In genomic region chr7:48898416-48898815, GRCm38 (mm10) we compare ENCODE assay signal across 24 mouse cellular contexts. TPM values are rescaled to one million over a fixed set of nuclear protein-coding genes. Genes with fewer than 3 reads are reported as not detected.
DNase-seq lines count a peak whose midpoint lies in the region; ATAC-seq and TF ChIP-seq lines count a peak whose summit lies in the region.
"Had no signal": no experiment of that assay in that cellular context is flagged by ENCODE, and none has a peak within 500 bp of the region (broad histone marks: within the 10 kb centered on the region; RNA-seq: fewer than 3 reads in every experiment).

No protein-coding gene starts in this region.

- H3K27ac ChIP-seq in heart, embryonic 13.5 days (replicated peaks): peak overlapping the region; percentile 51
- H3K27ac ChIP-seq in lung, embryonic 14.5 days (ENCODE audit: low read depth): peak overlapping the region; percentile 42; the same call in 1 of the 2 replicates
- H3K27ac ChIP-seq in intestine, embryonic 15.5 days: no peak overlapping the region
- H3K27ac ChIP-seq in midbrain, postnatal 0 days (ENCODE audit: low read depth, low read length): no peak overlapping the region
- H3K27ac ChIP-seq: hindbrain, embryonic 12.5 days; liver, embryonic 14.5 days; macrophage had no signal

- no peak overlapping the region for H3K4me2 ChIP-seq in heart, embryonic 13.5 days
- 0 out of 2 replicates have a peak overlapping the region, but pooled peaks have one; percentile 25 for H3K4me2 ChIP-seq in lung, embryonic 14.5 days
- H3K4me2 ChIP-seq in intestine, embryonic 15.5 days (replicated peaks): no peak overlapping the region
- no peak overlapping the region for H3K4me2 ChIP-seq in midbrain, postnatal 0 days (ENCODE audit: low read depth, low read length, poor library complexity, severe bottlenecking)
- H3K4me2 ChIP-seq: hindbrain, embryonic 12.5 days had no signal

- no peaks in the 10 kb centered on the region for H3K9me3 ChIP-seq in heart, embryonic 13.5 days
- H3K9me3 ChIP-seq in lung, embryonic 14.5 days (ENCODE audit: low read depth, low read length): no peaks in the 10 kb centered on the region
- no peaks in the 10 kb centered on the region for H3K9me3 ChIP-seq in intestine, embryonic 15.5 days
- H3K9me3 ChIP-seq in midbrain, postnatal 0 days (ENCODE audit: low read length): no peaks in the 10 kb centered on the region
- H3K9me3 ChIP-seq: G1E; hindbrain, embryonic 12.5 days; midbrain, embryonic 12.5 days; neural tube, embryonic 13.5 days had no signal

- intact Hi-C loops in heart, postnatal 10 days (cut with DNase I): no loop called here

- no peak for ATAC-seq in heart, embryonic 13.5 days (ENCODE audit: extremely low read depth, insufficient number of reproducible peaks, low FRiP score, low TSS enrichment)
- no peak for ATAC-seq in lung, embryonic 14.5 days (ENCODE audit: insufficient read depth)
- peak; percentile 58 for ATAC-seq in common myeloid progenitor, adult 5-6 weeks (replicated peaks; ENCODE audit: low read depth, poor library complexity, severe bottlenecking)
- ATAC-seq in intestine, embryonic 15.5 days: no peak
- ATAC-seq in midbrain, postnatal 0 days (ENCODE audit: low FRiP score): no peak
- ATAC-seq: forebrain, postnatal 0 days had no signal

- H3K4me1 ChIP-seq in heart, embryonic 13.5 days: peaks cover 69% of the 10 kb centered on the region
- 0 out of 2 replicates have a peak, but pooled peaks cover 11% of the 10 kb centered on the region for H3K4me1 ChIP-seq in lung, embryonic 14.5 days (ENCODE audit: insufficient read depth)
- H3K4me1 ChIP-seq in intestine, embryonic 15.5 days (replicated peaks): no peaks in the 10 kb centered on the region
- no peaks in the 10 kb centered on the region for H3K4me1 ChIP-seq in midbrain, postnatal 0 days (ENCODE audit: insufficient read depth, low read length)

- TF ChIP-seq CTCF in lung, embryonic 14.5 days (IDR thresholded peaks at IDR 0.05; ENCODE audit: low read depth): no peak
- no peak for TF ChIP-seq CTCF in midbrain, postnatal 0 days (IDR thresholded peaks at IDR 0.05)

- no peaks in the 10 kb centered on the region for H3K36me3 ChIP-seq in heart, embryonic 13.5 days
- H3K36me3 ChIP-seq in lung, embryonic 14.5 days (ENCODE audit: insufficient read depth): no peaks in the 10 kb centered on the region
- no peaks in the 10 kb centered on the region for H3K36me3 ChIP-seq in intestine, embryonic 15.5 days
- no peaks in the 10 kb centered on the region for H3K36me3 ChIP-seq in midbrain, postnatal 0 days (ENCODE audit: insufficient read depth, low read length)
- H3K36me3 ChIP-seq: G1E; hindbrain, embryonic 12.5 days; midbrain, embryonic 12.5 days; neural tube, embryonic 13.5 days had no signal

- 62% methylated on average over 9 of the region's 9 CpGs for WGBS in heart, embryonic 13.5 days
- WGBS in lung, embryonic 14.5 days: 42% methylated on average over 9 of the region's 9 CpGs
- WGBS in intestine, embryonic 15.5 days: 63% methylated on average over 9 of the region's 9 CpGs
- WGBS in midbrain, postnatal 0 days: 71% methylated on average over 9 of the region's 9 CpGs

- H3K27me3 ChIP-seq in heart, embryonic 13.5 days (replicated peaks): no peaks in the 10 kb centered on the region
- H3K27me3 ChIP-seq in lung, embryonic 14.5 days (ENCODE audit: insufficient read depth, low read length): no peaks in the 10 kb centered on the region
- H3K27me3 ChIP-seq in intestine, embryonic 15.5 days (replicated peaks): no peaks in the 10 kb centered on the region
- H3K27me3 ChIP-seq in midbrain, postnatal 0 days (ENCODE audit: insufficient read depth, low read length): peaks cover 10% of the 10 kb centered on the region; the same call in 1 of the 2 replicates

- no peak overlapping the region for H3K9ac ChIP-seq in heart, embryonic 13.5 days
- H3K9ac ChIP-seq in lung, embryonic 14.5 days: no peak overlapping the region
- H3K9ac ChIP-seq in intestine, embryonic 15.5 days: no peak overlapping the region
- H3K9ac ChIP-seq in midbrain, postnatal 0 days (replicated peaks; ENCODE audit: low read length, poor library complexity, severe bottlenecking): no peak overlapping the region
- H3K9ac ChIP-seq: forebrain, postnatal 0 days; hindbrain, embryonic 12.5 days; liver, embryonic 14.5 days; midbrain, embryonic 12.5 days; neural tube, embryonic 13.5 days had no signal

- no peak overlapping the region for H3K4me3 ChIP-seq in heart, embryonic 13.5 days
- H3K4me3 ChIP-seq in lung, embryonic 14.5 days (ENCODE audit: low read depth, low read length): no peak overlapping the region
- no peak overlapping the region for H3K4me3 ChIP-seq in intestine, embryonic 15.5 days (replicated peaks)
- H3K4me3 ChIP-seq in midbrain, postnatal 0 days (ENCODE audit: low read depth, low read length): no peak overlapping the region
- H3K4me3 ChIP-seq: hindbrain, embryonic 12.5 days; midbrain, embryonic 12.5 days; neural tube, embryonic 13.5 days had no signal

- DNase-seq in heart, postnatal 10 days: no peak
- DNase-seq in lung, embryonic 14.5 days: no peak
- DNase-seq in lung, postnatal 10 days: no peak
- peak; percentile 21 for DNase-seq in CD4-positive helper T cell, adult 2 months (ENCODE audit: low read depth, low spot score)
- DNase-seq in midbrain, postnatal 0 days (ENCODE audit: low spot score): no peak
- DNase-seq: adrenal gland, postnatal 25 days; cerebellum, adult 11 months; cerebellum, postnatal 14 days; embryo, embryonic 11 days; layer of hippocampus, postnatal 36 days; right cerebral cortex, adult 18-20 months; thymus, postnatal 4 days had no signal

RNA-seq across cellular contexts. Expression of gene Nav2, which starts 10.1 kb away (rescaled TPM):
- 25.3 and 26.1 TPM in 2 replicates for polyA plus RNA-seq in heart, embryonic 13.5 days (2015; fragmentation: Nextera tagmentation; extraction: Ambion mirVana)
- total RNA-seq in heart, postnatal 10 days (2021): 10 to 100 TPM; 79.7 to 82.1 TPM
- polyA plus RNA-seq in lung, embryonic 14.5 days (2014; fragmentation: Nextera tagmentation; extraction: Ambion mirVana): 19.7 and 20.2 TPM in 2 replicates
- 5.9 and 7.8 TPM in 2 replicates for total RNA-seq in common myeloid progenitor, adult 5-6 weeks (2017)
- 17.7 and 19.1 TPM in 2 replicates for polyA plus RNA-seq in intestine, embryonic 15.5 days (2015; fragmentation: Nextera tagmentation; extraction: Ambion mirVana)
- 53.8 and 67.5 TPM in 2 replicates for total RNA-seq in midbrain, postnatal 0 days (2014; rRNA removed)
- 12.4 and 18.3 TPM in 2 replicates for polyA plus RNA-seq in midbrain, postnatal 0 days (2015; fragmentation: Nextera tagmentation; extraction: Ambion mirVana)
- polyA plus RNA-seq: G1E had no signal

RNA-seq across cellular contexts. Expression of gene E2f8, which starts 17.0 kb away (rescaled TPM):
- polyA plus RNA-seq in heart, embryonic 13.5 days (2015; fragmentation: Nextera tagmentation; extraction: Ambion mirVana): 18.6 and 19.9 TPM in 2 replicates
- total RNA-seq in heart, postnatal 10 days (2021): 1 to 10 TPM; 4.7 to 4.8 TPM
- 26.0 and 27.8 TPM in 2 replicates for polyA plus RNA-seq in lung, embryonic 14.5 days (2014; fragmentation: Nextera tagmentation; extraction: Ambion mirVana)
- total RNA-seq in common myeloid progenitor, adult 5-6 weeks (2017): 35.6 and 46.1 TPM in 2 replicates
- polyA plus RNA-seq in intestine, embryonic 15.5 days (2015; fragmentation: Nextera tagmentation; extraction: Ambion mirVana): 22.3 and 23.5 TPM in 2 replicates
- total RNA-seq in midbrain, postnatal 0 days (2014; rRNA removed): 1.0 and 1.8 TPM in 2 replicates
- 0.53 and 0.70 TPM in 2 replicates for polyA plus RNA-seq in midbrain, postnatal 0 days (2015; fragmentation: Nextera tagmentation; extraction: Ambion mirVana)

RNA-seq across cellular contexts. Expression of gene Csrp3, which starts 50.6 kb away (rescaled TPM):
- polyA plus RNA-seq in heart, embryonic 13.5 days (2015; fragmentation: Nextera tagmentation; extraction: Ambion mirVana): 1,256 and 1,437 TPM in 2 replicates
- total RNA-seq in heart, postnatal 10 days (2021): 1,000 to 10,000 TPM; 1,601 to 1,720 TPM
- polyA plus RNA-seq in lung, embryonic 14.5 days (2014; fragmentation: Nextera tagmentation; extraction: Ambion mirVana): 1.9 and 31.7 TPM in 2 replicates
- total RNA-seq in common myeloid progenitor, adult 5-6 weeks (2017): 8.3 and 20.8 TPM in 2 replicates
- 0.53 and 0.94 TPM in 2 replicates for polyA plus RNA-seq in intestine, embryonic 15.5 days (2015; fragmentation: Nextera tagmentation; extraction: Ambion mirVana)
- 0.42 TPM in 1 of 2 replicates, not detected in the other for total RNA-seq in midbrain, postnatal 0 days (2014; rRNA removed)
- 0.20 and 0.23 TPM in 2 replicates for polyA plus RNA-seq in midbrain, postnatal 0 days (2015; fragmentation: Nextera tagmentation; extraction: Ambion mirVana)
- total RNA-seq: adrenal gland, postnatal 25 days; forebrain, postnatal 0 days; G1E; layer of hippocampus, postnatal 36 days; left cerebral cortex, postnatal 25 days had no signal
- polyA plus RNA-seq: forebrain, postnatal 0 days; G1E; intestine, embryonic 14.5 days; macrophage had no signal

Comparison
In these comparisons a context has a peak if more than half of its experiments do, and no peak if none do; other contexts are left out.
1. H3K27ac ChIP-seq: peak in heart, embryonic 13.5 days (single experiment) and lung, embryonic 14.5 days (single experiment); none in intestine, embryonic 15.5 days (single experiment) and midbrain, postnatal 0 days (single experiment).
2. RNA of gene E2f8, which starts 17.0 kb away (polyA plus RNA-seq): 26.0 to 27.8 TPM in lung, embryonic 14.5 days, 22.3 to 23.5 TPM in intestine, embryonic 15.5 days and 18.6 to 19.9 TPM in heart, embryonic 13.5 days; 0.53 to 0.70 TPM in midbrain, postnatal 0 days; every median in the first group is over 10 times any median in the second.
3. RNA of gene Csrp3, which starts 50.6 kb away (polyA plus RNA-seq): 1,256 to 1,437 TPM in heart, embryonic 13.5 days; 1.9 to 31.7 TPM in lung, embryonic 14.5 days, 0.53 to 0.94 TPM in intestine, embryonic 15.5 days and 0.20 to 0.23 TPM in midbrain, postnatal 0 days; every median in the first group is over 10 times any median in the second.